Mouse (Mus musculus): ENCODE measurements around the gene AL731706.1. TPM values are rescaled to one million over a fixed set of nuclear protein-coding genes. Genes with fewer than 3 reads are reported as not detected.
A peak's percentile ranks its signal among the peaks of the same experiment; 100 is the strongest.

Gene AL731706.1
- total and polyA plus RNA-seq, 2 experiments: 6.1 TPM; not detected in 1

GRCm38 (mm10) chr2:136919433-136919832 is 28.2 kb upstream of the AL731706.1 start:
- H3K27ac ChIP-seq (replicated peaks; ENCODE audit: insufficient read depth, low read depth, low read length): no peak overlapping the region
- WGBS: 100% methylated on average over 1 of the region's 1 CpGs

GRCm38 (mm10) chr2:136914334-136914902 is 23.2 kb upstream of the AL731706.1 start:
- Histone ChIP-seq H3K4me3 (ENCODE audit: insufficient read depth, low read depth, low read length) (no peak overlapping the region), H3K9ac (ENCODE audit: low read depth, low read length) (no peak overlapping the region), H3K79me2 (ENCODE audit: control insufficient read depth, insufficient read depth, low read length) (no peaks in the 10 kb centered on the region; the same call in 1 of the 2 replicates), H3K27me3 (ENCODE audit: control insufficient read depth, insufficient read depth, low read length) (no peaks in the 10 kb centered on the region), H3K36me3 (ENCODE audit: control insufficient read depth, insufficient read depth, low read length) (no peaks in the 10 kb centered on the region), H3K4me1 (ENCODE audit: control insufficient read depth, insufficient read depth, low read length) (peaks cover 2% of the 10 kb centered on the region), H3K27ac (replicated peaks; ENCODE audit: insufficient read depth, low read depth, low read length) (no peak overlapping the region)
- 37% methylated on average over 3 of the region's 3 CpGs for WGBS
- TF ChIP-seq POLR2A (IDR thresholded peaks at IDR 0.05; ENCODE audit: extremely low read depth, insufficient read depth, low read length) (no peak), CTCF (IDR thresholded peaks at IDR 0.05; ENCODE audit: low read depth, low read length) (peak; percentile 52)
- peak; percentile 43 for DNase-seq (ENCODE audit: extremely low read depth, low read depth, low spot score)

More at GRCm38 (mm10) chr2:136919433-136919832, 28.2 kb upstream of the AL731706.1 start:
- H3K4me1 ChIP-seq (ENCODE audit: control insufficient read depth, insufficient read depth, low read length): peaks cover 2% of the 10 kb centered on the region
- H3K9ac ChIP-seq (ENCODE audit: low read depth, low read length): no peak overlapping the region
- DNase-seq (ENCODE audit: extremely low read depth, low read depth, low spot score): no peak
- H3K36me3 ChIP-seq (ENCODE audit: control insufficient read depth, insufficient read depth, low read length): no peaks in the 10 kb centered on the region
- TF ChIP-seq CTCF (IDR thresholded peaks at IDR 0.05; ENCODE audit: low read depth, low read length) (no peak), POLR2A (IDR thresholded peaks at IDR 0.05; ENCODE audit: extremely low read depth, insufficient read depth, low read length) (no peak)
- H3K79me2 ChIP-seq (ENCODE audit: control insufficient read depth, insufficient read depth, low read length): peaks cover 4% of the 10 kb centered on the region; the same call in 1 of the 2 replicates
- H3K4me3 ChIP-seq (ENCODE audit: insufficient read depth, low read depth, low read length): no peak overlapping the region
- H3K27me3 ChIP-seq (ENCODE audit: control insufficient read depth, insufficient read depth, low read length): no peaks in the 10 kb centered on the region

- TF ChIP-seq POLR2A (IDR thresholded peaks at IDR 0.05; ENCODE audit: extremely low read depth, insufficient read depth, low read length): no peak
Observed at GRCm38 (mm10) chr2:136913021-136913420, 21.8 kb upstream of the AL731706.1 start.

GRCm38 (mm10) chr2:136911958-136912411 is 20.8 kb upstream of the AL731706.1 start:
- TF ChIP-seq POLR2A (IDR thresholded peaks at IDR 0.05; ENCODE audit: extremely low read depth, insufficient read depth, low read length) (no peak), CTCF (IDR thresholded peaks at IDR 0.05; ENCODE audit: low read depth, low read length) (no peak)

More at GRCm38 (mm10) chr2:136913021-136913420, 21.8 kb upstream of the AL731706.1 start:
- DNase-seq (ENCODE audit: extremely low read depth, low read depth, low spot score): no peak
- Histone ChIP-seq H3K9ac (ENCODE audit: low read depth, low read length) (no peak overlapping the region), H3K27ac (replicated peaks; ENCODE audit: insufficient read depth, low read depth, low read length) (no peak overlapping the region), H3K4me3 (ENCODE audit: insufficient read depth, low read depth, low read length) (no peak overlapping the region), H3K36me3 (ENCODE audit: control insufficient read depth, insufficient read depth, low read length) (no peaks in the 10 kb centered on the region), H3K79me2 (ENCODE audit: control insufficient read depth, insufficient read depth, low read length) (peaks cover 3% of the 10 kb centered on the region; the same call in 1 of the 2 replicates), H3K27me3 (ENCODE audit: control insufficient read depth, insufficient read depth, low read length) (no peaks in the 10 kb centered on the region), H3K4me1 (ENCODE audit: control insufficient read depth, insufficient read depth, low read length) (peaks cover 2% of the 10 kb centered on the region)
- WGBS: 83% methylated on average over 3 of the region's 3 CpGs

GRCm38 (mm10) chr2:136909298-136909697 is 18.1 kb upstream of the AL731706.1 start:
- TF ChIP-seq CTCF (IDR thresholded peaks at IDR 0.05; ENCODE audit: low read depth, low read length): no peak

More at GRCm38 (mm10) chr2:136911958-136912411, 20.8 kb upstream of the AL731706.1 start:
- Histone ChIP-seq H3K4me1 (ENCODE audit: control insufficient read depth, insufficient read depth, low read length) (no peaks in the 10 kb centered on the region), H3K9ac (ENCODE audit: low read depth, low read length) (no peak overlapping the region), H3K36me3 (ENCODE audit: control insufficient read depth, insufficient read depth, low read length) (no peaks in the 10 kb centered on the region), H3K4me3 (ENCODE audit: insufficient read depth, low read depth, low read length) (no peak overlapping the region), H3K27ac (replicated peaks; ENCODE audit: insufficient read depth, low read depth, low read length) (no peak overlapping the region), H3K79me2 (ENCODE audit: control insufficient read depth, insufficient read depth, low read length) (peaks cover 3% of the 10 kb centered on the region; the same call in 1 of the 2 replicates), H3K27me3 (ENCODE audit: control insufficient read depth, insufficient read depth, low read length) (no peaks in the 10 kb centered on the region)
- 73% methylated on average over 4 of the region's 4 CpGs for WGBS
- DNase-seq (ENCODE audit: extremely low read depth, low read depth, low spot score): no peak

GRCm38 (mm10) chr2:136908596-136908995 is 17.4 kb upstream of the AL731706.1 start:
- no peaks in the 10 kb centered on the region; the same call in 1 of the 2 replicates for H3K36me3 ChIP-seq (ENCODE audit: control insufficient read depth, insufficient read depth, low read length)
- TF ChIP-seq CTCF (IDR thresholded peaks at IDR 0.05; ENCODE audit: low read depth, low read length) (no peak), POLR2A (IDR thresholded peaks at IDR 0.05; ENCODE audit: extremely low read depth, insufficient read depth, low read length) (no peak)
- 99% methylated on average over 3 of the region's 3 CpGs for WGBS
- no peak overlapping the region for H3K4me3 ChIP-seq (ENCODE audit: insufficient read depth, low read depth, low read length)
- DNase-seq (ENCODE audit: extremely low read depth, low read depth, low spot score): no peak
- no peaks in the 10 kb centered on the region for H3K4me1 ChIP-seq (ENCODE audit: control insufficient read depth, insufficient read depth, low read length)
- peaks cover 6% of the 10 kb centered on the region; the same call in 1 of the 2 replicates for H3K79me2 ChIP-seq (ENCODE audit: control insufficient read depth, insufficient read depth, low read length)
- no peaks in the 10 kb centered on the region for H3K27me3 ChIP-seq (ENCODE audit: control insufficient read depth, insufficient read depth, low read length)
- H3K9ac ChIP-seq (ENCODE audit: low read depth, low read length): no peak overlapping the region
- no peak overlapping the region for H3K27ac ChIP-seq (replicated peaks; ENCODE audit: insufficient read depth, low read depth, low read length)

More at GRCm38 (mm10) chr2:136909298-136909697, 18.1 kb upstream of the AL731706.1 start:
- no peaks in the 10 kb centered on the region for H3K4me1 ChIP-seq (ENCODE audit: control insufficient read depth, insufficient read depth, low read length)
- no peak for DNase-seq (ENCODE audit: extremely low read depth, low read depth, low spot score)
- no peak overlapping the region for H3K9ac ChIP-seq (ENCODE audit: low read depth, low read length)
- H3K79me2 ChIP-seq (ENCODE audit: control insufficient read depth, insufficient read depth, low read length): peaks cover 6% of the 10 kb centered on the region; the same call in 1 of the 2 replicates
- H3K4me3 ChIP-seq (ENCODE audit: insufficient read depth, low read depth, low read length): no peak overlapping the region
- H3K27ac ChIP-seq (replicated peaks; ENCODE audit: insufficient read depth, low read depth, low read length): no peak overlapping the region
- H3K27me3 ChIP-seq (ENCODE audit: control insufficient read depth, insufficient read depth, low read length): no peaks in the 10 kb centered on the region
- H3K36me3 ChIP-seq (ENCODE audit: control insufficient read depth, insufficient read depth, low read length): no peaks in the 10 kb centered on the region; the same call in 1 of the 2 replicates
- 87% methylated on average over 2 of the region's 2 CpGs for WGBS

All from liver, adult 2 months (tissue).